Mouse (Mus musculus) cerebellum, adult 2 months (tissue): ENCODE results near the gene Bri3. TPM values are rescaled to one million over a fixed set of nuclear protein-coding genes. Genes with fewer than 3 reads are reported as not detected.

Experiments used
- DNase-seq, 2 experiments: peaks; one replicate each; pipeline ENCODE4 v3.0.0; 2021
- H3K27ac ChIP-seq: fragments of 200-500 bp; 2 replicates; pipeline ENCODE4 v1.5.1; 2012; ENCODE audit warnings: low read length, control low read depth, inconsistent platforms; ENCODE audit not compliant: insufficient read depth
- H3K27me3 ChIP-seq: fragments of 200-500 bp; 2 replicates; pipeline ENCODE4 v1.6.1; 2012; ENCODE audit warnings: inconsistent platforms, mild to moderate bottlenecking, low read length, moderate library complexity; ENCODE audit not compliant: control insufficient read depth, insufficient read depth
- H3K4me1 ChIP-seq: fragments of 200-500 bp; 2 replicates; pipeline ENCODE4 v1.6.1; 2011; ENCODE audit warnings: low read length; ENCODE audit not compliant: control insufficient read depth, insufficient read depth
- H3K4me3 ChIP-seq: fragments of 200-500 bp; replicated peaks from 2 replicates; pipeline ENCODE3; 2011; ENCODE audit warnings: mild to moderate bottlenecking, low read depth, low read length, control low read depth; ENCODE audit not compliant: insufficient read depth
- CTCF ChIP-seq: fragments of 200-500 bp; IDR thresholded peaks from 2 replicates; pipeline ENCODE4 v1.5.1; 2011; ENCODE audit warnings: low read depth, mild to moderate bottlenecking, control low read depth, low read length, moderate library complexity, borderline replicate concordance; ENCODE audit not compliant: insufficient read depth
- POLR2A ChIP-seq: fragments of 200-500 bp; IDR thresholded peaks from 2 replicates; pipeline ENCODE4 v1.6.1; 2011; ENCODE audit warnings: low read length, control low read depth, borderline replicate concordance; ENCODE audit not compliant: insufficient read depth
- WGBS: fragments of 180-500 bp; shearing (Covaris S2); methylation state at CpG from one replicate; pipeline ENCODE4 v1.1.7; 2018; 5-methylcytosine and 5-hydroxymethylcytosine counted together
- polyA plus RNA-seq: library from polyadenylated mRNA; depleted of rRNA; stranded (reverse); fragments of >200 nt; gene quantifications from 2 replicates; pipeline ENCODE4 v1.2.3, GENCODE M21; 2012

The Bri3 gene
- polyA plus RNA-seq, 1 experiment, result 72.5 TPM

GRCm38 (mm10) chr5:144431481-144431880 lies 187.2 kb downstream of the Bri3 start:
- TF ChIP-seq POLR2A, result no peak
- TF ChIP-seq CTCF, result no peak
- H3K4me3 ChIP-seq, result no peak overlapping the region
- WGBS, result 61% methylated on average over 6 of the region's 6 CpGs
- H3K27ac ChIP-seq, result no peak overlapping the region
- no peak for DNase-seq
- H3K4me1 ChIP-seq, result no peaks in the 10 kb centered on the region; the same call in none of the 2 replicates
- no peaks in the 10 kb centered on the region for H3K27me3 ChIP-seq

- H3K27me3 ChIP-seq, result no peaks in the 10 kb centered on the region
- 24% methylated on average over 10 of the region's 10 CpGs for WGBS
These were observed 195.2 kb downstream of the Bri3 start for GRCm38 (mm10) chr5:144439286-144440040.

GRCm38 (mm10) chr5:144441831-144442271 lies 197.6 kb downstream of the Bri3 start:
- TF ChIP-seq CTCF (no peak), POLR2A (no peak)
- 40% methylated on average over 12 of the region's 12 CpGs for WGBS
- H3K27ac ChIP-seq, result no peak overlapping the region
- no peak for DNase-seq
- H3K4me1 ChIP-seq, result no peaks in the 10 kb centered on the region
- H3K4me3 ChIP-seq, result no peak overlapping the region
- H3K27me3 ChIP-seq, result no peaks in the 10 kb centered on the region

More at GRCm38 (mm10) chr5:144439286-144440040, 195.2 kb downstream of the Bri3 start:
- Histone ChIP-seq H3K27ac (no peak overlapping the region), H3K4me1 (no peaks in the 10 kb centered on the region), H3K4me3 (no peak overlapping the region)
- TF ChIP-seq POLR2A (no peak), CTCF (no peak)
- peak; percentile 61 to 65 for DNase-seq

GRCm38 (mm10) chr5:144446475-144447225 lies 202.4 kb downstream of the Bri3 start:
- Histone ChIP-seq H3K4me3 (no peak overlapping the region), H3K27ac (no peak overlapping the region), H3K4me1 (no peaks in the 10 kb centered on the region), H3K27me3 (no peaks in the 10 kb centered on the region)
- TF ChIP-seq POLR2A (no peak), CTCF (no peak)
- WGBS, result 82% methylated on average over 10 of the region's 10 CpGs
- peak in 1 of 2 experiments; percentile 2 for DNase-seq

GRCm38 (mm10) chr5:144447226-144447616 lies 203.0 kb downstream of the Bri3 start:
- Histone ChIP-seq H3K4me3 (no peak overlapping the region), H3K27me3 (no peaks in the 10 kb centered on the region), H3K27ac (no peak overlapping the region), H3K4me1 (no peaks in the 10 kb centered on the region)
- DNase-seq, result no peak
- TF ChIP-seq CTCF (no peak), POLR2A (no peak)
- WGBS, result 86% methylated on average over 8 of the region's 8 CpGs

- no peak overlapping the region for H3K27ac ChIP-seq
- H3K4me3 ChIP-seq, result no peak overlapping the region
- no peaks in the 10 kb centered on the region for H3K4me1 ChIP-seq
- no peak for TF ChIP-seq POLR2A
- TF ChIP-seq CTCF, result no peak
- no peak for DNase-seq
- 55% methylated on average over 5 of the region's 5 CpGs for WGBS
- H3K27me3 ChIP-seq, result no peaks in the 10 kb centered on the region
These were observed 203.7 kb downstream of the Bri3 start for GRCm38 (mm10) chr5:144447975-144448374.

- DNase-seq, result no peak
- no peaks in the 10 kb centered on the region; the same call in 1 of the 2 replicates for H3K4me1 ChIP-seq
- H3K27me3 ChIP-seq, result no peaks in the 10 kb centered on the region
- H3K4me3 ChIP-seq, result no peak overlapping the region
- no peak overlapping the region for H3K27ac ChIP-seq
- WGBS, result 78% methylated on average over 7 of the region's 7 CpGs
- TF ChIP-seq POLR2A (no peak), CTCF (no peak)
These were observed 208.7 kb downstream of the Bri3 start for GRCm38 (mm10) chr5:144452776-144453455.
